Mouse (Mus musculus) kidney, adult 2 months (tissue): ENCODE measurements at regions not wholly inside any gene's neighbourhood (a gene's known extent, or its start where the extent isn't known, plus 50 kb on each side); places are given as distances from the start of the nearest gene placed in this dataset.

Experiments used
- CTCF ChIP-seq: fragments of 200-500 bp; conservative IDR thresholded peaks from 2 replicates; pipeline ENCODE4 v1.5.1; 2011; ENCODE audit warnings: low read depth, mild to moderate bottlenecking, control low read depth, low read length, moderate library complexity, mixed read lengths; ENCODE audit not compliant: insufficient read depth, insufficient read length
- POLR2A ChIP-seq: fragments of 200-500 bp; IDR thresholded peaks from one replicate; pipeline ENCODE4 v1.6.1; 2011; ENCODE audit warnings: low read depth, low read length, control low read depth

DNA sequence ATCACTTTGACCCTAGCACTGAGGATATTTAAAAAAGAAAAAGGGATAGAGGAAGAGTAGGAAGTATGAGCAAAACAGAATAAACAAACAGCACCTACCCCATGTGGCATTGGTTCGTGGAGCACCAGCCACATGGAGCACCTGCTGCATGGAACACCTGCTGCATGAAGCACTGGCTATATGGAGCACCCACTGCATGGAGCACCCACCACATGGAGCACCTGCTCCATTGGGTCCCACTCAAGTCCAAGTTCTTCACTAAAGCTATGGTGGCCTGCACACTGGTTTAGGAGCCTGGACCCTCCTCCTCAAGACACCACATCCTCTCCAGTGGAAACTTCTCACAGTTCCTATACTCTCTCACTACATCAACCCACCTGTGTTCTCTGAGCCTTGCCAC lies 166.4 kb upstream of the Zmiz1 start:
- TF ChIP-seq POLR2A (no peak), CTCF (no peak)
